Mouse (Mus musculus) neural tube, embryonic 14.5 days (tissue): ENCODE results near the gene Zbtb8os. TPM values are rescaled to one million over a fixed set of nuclear protein-coding genes. Genes with fewer than 3 reads are reported as not detected.
A peak's percentile ranks its signal among the peaks of the same experiment; 100 is the strongest.

ENCODE experiments used
- ATAC-seq: fragments of 200-750 bp; cut with Nextera tagmentation; 2 replicates; pipeline ENCODE4 v1.8.0; 2017; ENCODE audit warnings: low read depth, mild to moderate bottlenecking, moderate TSS enrichment, moderate library complexity
- H3K27ac ChIP-seq: fragments of 300-500 bp; sonication (generic); 2 replicates; pipeline ENCODE4 v1.5.1; 2014; ENCODE audit warnings: low read depth, mild to moderate bottlenecking, control low read depth, low read length, moderate library complexity, mixed read lengths
- H3K27me3 ChIP-seq: fragments of 300-500 bp; sonication (generic); 2 replicates; pipeline ENCODE4 v1.6.1; 2014; ENCODE audit warnings: low read length; ENCODE audit not compliant: control insufficient read depth, insufficient read depth
- H3K36me3 ChIP-seq: fragments of 300-500 bp; sonication (generic); 2 replicates; pipeline ENCODE4 v1.6.1; 2014; ENCODE audit warnings: low read length, mixed read lengths; ENCODE audit not compliant: control insufficient read depth, insufficient read depth
- H3K4me1 ChIP-seq: fragments of 300-500 bp; sonication (generic); 2 replicates; pipeline ENCODE4 v1.6.1; 2014; ENCODE audit warnings: low read length; ENCODE audit not compliant: control insufficient read depth, insufficient read depth
- H3K4me2 ChIP-seq: fragments of 300-500 bp; sonication (generic); 2 replicates; pipeline ENCODE4 v1.6.1; 2014; ENCODE audit warnings: mild to moderate bottlenecking, low read depth, low read length, control low read depth
- H3K4me3 ChIP-seq: fragments of 300-500 bp; sonication (generic); 2 replicates; pipeline ENCODE4 v1.5.1; 2014; ENCODE audit warnings: low read depth, low read length, control low read depth, mixed read lengths
- H3K9ac ChIP-seq: fragments of 300-500 bp; sonication (generic); replicated peaks from 2 replicates; pipeline ENCODE4 v1.6.1; 2014; ENCODE audit warnings: low read depth, mild to moderate bottlenecking, control low read depth, low read length, mixed read lengths
- H3K9me3 ChIP-seq: fragments of 300-500 bp; sonication (generic); 2 replicates; pipeline ENCODE4 v1.6.1; 2016; ENCODE audit warnings: low read length; ENCODE audit not compliant: control insufficient read depth
- WGBS: fragments of 180-500 bp; shearing (Covaris S2); extraction: QIAGEN DNeasy Blood & Tissue Kit; methylation state at CpG from one replicate; pipeline ENCODE4 v1.1.7; 2014; 5-methylcytosine and 5-hydroxymethylcytosine counted together
- polyA plus RNA-seq: library from polyadenylated mRNA; unstranded; fragments of >200 nt; fragmentation: Nextera tagmentation; extraction: Ambion mirVana; gene quantifications from 2 replicates; pipeline ENCODE4 v1.2.1, GENCODE M21; 2014

Gene Zbtb8os
- 19.5 and 21.7 TPM in 2 replicates for polyA plus RNA-seq

DNA sequence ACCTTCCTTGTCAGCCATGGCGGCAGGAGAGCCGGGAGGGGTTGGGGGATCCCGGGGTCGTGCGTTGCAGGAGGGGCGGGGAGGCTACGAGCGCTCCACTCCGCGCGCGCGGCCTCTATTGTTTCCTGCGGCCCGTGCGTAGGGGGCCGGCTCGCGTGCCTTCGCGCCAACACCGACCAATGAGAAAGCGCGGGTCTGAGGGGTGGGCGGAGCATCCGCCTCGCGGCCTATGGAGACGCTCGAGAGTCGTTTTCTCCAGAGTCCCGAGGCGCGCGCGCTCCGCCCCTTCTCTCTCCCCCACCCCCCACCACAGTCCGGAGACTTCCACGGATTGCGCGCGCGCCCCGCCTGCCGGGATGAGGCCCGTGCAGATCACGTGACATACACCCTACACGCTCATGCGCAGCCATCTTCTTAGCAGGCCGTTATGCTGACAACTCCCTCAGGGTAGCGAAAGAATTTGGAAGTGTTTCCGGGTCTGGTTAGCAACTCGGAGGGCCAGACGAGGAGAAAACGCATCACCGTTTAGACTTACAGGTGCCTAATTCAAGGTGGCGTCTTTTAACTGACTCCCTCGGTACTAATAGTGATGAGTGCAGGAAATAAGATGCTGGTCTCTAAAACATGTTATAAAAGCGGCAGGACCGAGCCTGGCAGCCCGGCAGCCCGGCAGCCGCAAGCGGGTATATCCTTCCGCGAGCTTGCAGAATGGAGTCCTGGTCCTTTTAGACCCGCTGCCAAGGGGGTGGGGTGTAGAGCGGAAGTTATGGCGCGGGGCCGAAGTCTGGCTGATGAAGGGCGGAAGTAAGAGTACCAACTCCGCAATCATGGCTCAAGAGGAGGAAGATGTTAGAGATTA is at the start of gene Zbtb8os, which contains the start of gene Rbbp4:
TSS of gene Zbtb8os (plus strand) at position 480 of the 859 bp plus-strand sequence.
TSS of gene Rbbp4 (minus strand) at position 155 of the 859 bp plus-strand sequence.
- peak; percentile 98 for ATAC-seq
- H3K9me3 ChIP-seq, result no peaks in the 10 kb centered on the region
- H3K4me3 ChIP-seq, result peak within 1 kb of the TSS; percentile 95
- H3K4me2 ChIP-seq, result peak within 1 kb of the TSS; percentile 86
- WGBS, result under 1% methylated on average over 65 of the region's 73 CpGs
- H3K4me1 ChIP-seq, result peaks cover 19% of the 10 kb centered on the region
- peak within 1 kb of the TSS; percentile 98 for H3K27ac ChIP-seq
- H3K27me3 ChIP-seq, result no peaks in the 10 kb centered on the region
- peak within 1 kb of the TSS; percentile 92 for H3K9ac ChIP-seq
- H3K36me3 ChIP-seq, result peaks cover 2% of the 10 kb centered on the region; the same call in 1 of the 2 replicates

DNA sequence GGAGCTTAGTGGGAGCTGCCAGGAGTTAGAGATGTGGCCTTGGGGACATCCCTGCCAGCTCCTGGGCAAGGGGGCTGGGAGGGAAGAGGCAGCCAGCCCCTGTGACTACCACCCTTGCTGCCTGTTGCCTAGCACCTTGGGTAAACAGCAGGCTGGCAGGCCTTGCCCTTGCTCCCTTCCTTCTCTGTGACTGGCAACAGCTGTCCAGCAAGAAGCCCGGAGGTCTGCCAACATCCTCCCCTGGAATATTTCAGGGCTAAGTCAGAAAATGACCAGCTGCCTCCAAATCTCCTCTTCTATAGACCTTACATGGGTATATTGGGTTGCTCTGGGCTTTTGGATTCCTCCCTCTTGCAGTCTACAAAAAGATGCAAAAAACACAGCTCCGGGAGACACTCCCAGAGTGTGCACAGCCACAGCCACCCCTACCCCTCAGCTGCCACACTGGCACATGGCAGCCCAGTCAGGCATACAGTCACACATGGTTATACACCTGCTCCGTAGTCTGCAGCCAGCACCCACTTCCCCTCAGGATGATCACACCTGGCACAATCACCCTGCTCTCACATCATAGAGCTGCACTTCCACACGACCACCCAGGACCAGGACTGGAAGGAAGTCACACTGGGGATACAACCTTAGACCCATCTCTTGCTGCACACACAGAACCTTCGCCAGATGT is 49.4 kb upstream of the Zbtb8os start:
- no peak overlapping the region for H3K9ac ChIP-seq
- H3K9me3 ChIP-seq, result no peaks in the 10 kb centered on the region
- ATAC-seq, result peak; percentile 24; the same call in 1 of the 2 replicates
- peaks cover 12% of the 10 kb centered on the region for H3K4me1 ChIP-seq
- no peaks in the 10 kb centered on the region for H3K36me3 ChIP-seq
- no peak overlapping the region for H3K4me3 ChIP-seq
- 67% methylated on average over 5 of the region's 5 CpGs for WGBS
- peak overlapping the region; percentile 84; the same call in 1 of the 2 replicates for H3K4me2 ChIP-seq
- 0 out of 2 replicates have a peak, but pooled peaks cover 2% of the 10 kb centered on the region for H3K27me3 ChIP-seq
- no peak overlapping the region for H3K27ac ChIP-seq

DNA sequence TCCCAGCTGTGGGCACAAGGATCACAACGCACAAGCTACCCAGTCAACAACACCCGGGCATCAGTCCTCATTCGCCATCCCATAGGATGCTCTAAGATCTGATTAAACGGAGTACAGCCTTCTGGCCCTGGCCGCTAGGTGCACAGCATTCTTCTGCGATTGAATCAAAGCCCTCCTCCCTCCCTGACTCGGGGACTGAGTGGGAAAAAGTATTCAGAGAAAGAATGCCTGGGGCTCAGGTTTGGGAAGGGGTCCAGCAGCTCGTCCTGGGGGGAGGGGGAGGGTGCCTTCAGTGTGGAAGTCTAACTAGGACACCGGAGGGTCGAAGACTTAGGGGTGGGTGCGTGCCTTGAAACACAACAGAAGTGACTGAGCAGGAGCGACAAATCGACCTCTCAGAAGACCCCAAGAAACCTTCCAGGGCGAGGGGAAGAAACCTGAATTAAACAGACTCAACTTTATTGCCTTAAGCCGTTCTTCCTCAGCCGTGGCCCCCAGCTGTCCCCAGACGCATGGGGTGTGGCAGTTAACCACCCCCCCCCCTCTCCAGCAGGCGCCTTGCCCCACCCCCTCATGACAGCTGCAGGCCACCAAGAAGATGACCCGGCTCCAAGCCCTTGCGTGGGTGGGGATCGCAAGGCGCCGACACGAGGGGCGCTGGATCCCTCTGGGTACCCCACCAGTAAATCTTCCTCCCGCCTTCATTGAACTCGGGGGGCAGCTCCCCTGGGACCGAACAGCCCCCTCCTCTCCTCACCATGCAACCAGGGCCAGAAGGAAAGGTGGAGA is 48.6 kb upstream of the Zbtb8os start:
- Histone ChIP-seq H3K27me3 (0 out of 2 replicates have a peak, but pooled peaks cover 2% of the 10 kb centered on the region), H3K9me3 (no peaks in the 10 kb centered on the region), H3K9ac (peak overlapping the region; percentile 63), H3K4me3 (peak overlapping the region; percentile 48), H3K4me1 (peaks cover 12% of the 10 kb centered on the region), H3K27ac (no peak overlapping the region), H3K36me3 (no peaks in the 10 kb centered on the region), H3K4me2 (peak overlapping the region; percentile 84)
- 0 out of 2 replicates have a peak, but pooled peaks have one; percentile 4 for ATAC-seq
- WGBS, result 3% methylated on average over 27 of the region's 28 CpGs

DNA sequence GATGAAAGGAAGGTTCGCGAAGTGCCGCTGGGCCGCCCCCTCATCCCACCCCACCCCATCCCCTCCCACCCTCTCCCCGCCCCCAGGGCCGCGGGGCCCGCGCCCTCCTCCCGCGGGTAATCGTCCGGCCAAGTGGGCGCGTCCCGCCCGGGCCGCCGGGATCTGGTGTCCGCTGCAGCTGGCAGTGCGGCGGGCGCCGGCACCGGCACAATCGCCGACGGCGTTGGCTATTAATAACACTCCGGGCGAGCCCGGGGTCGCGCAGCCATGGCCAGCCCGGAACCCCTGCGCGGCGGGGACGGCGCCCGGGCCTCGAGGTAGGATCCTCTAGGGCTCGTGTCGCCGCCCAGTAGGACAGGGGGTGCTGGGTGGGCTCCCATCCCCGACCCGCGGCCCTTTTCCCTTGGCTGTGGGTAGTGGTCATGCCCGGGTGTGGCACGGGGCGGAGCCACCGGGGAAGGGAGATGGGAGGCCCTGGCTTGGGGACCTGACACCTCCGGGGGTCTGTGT is 48.0 kb upstream of the Zbtb8os start, which contains the start of gene Sync:
TSS of gene Sync (plus strand) at position 146 of the 510 bp plus-strand sequence.
- WGBS, result under 1% methylated on average over 30 of the region's 53 CpGs
- peak within 1 kb of the TSS; percentile 48 for H3K4me3 ChIP-seq
- peak; percentile 41; the same call in 1 of the 2 replicates for ATAC-seq
- H3K27me3 ChIP-seq, result 0 out of 2 replicates have a peak, but pooled peaks cover 2% of the 10 kb centered on the region
- H3K27ac ChIP-seq, result no peak within 1 kb of the TSS
- peak within 1 kb of the TSS; percentile 84 for H3K4me2 ChIP-seq
- no peaks in the 10 kb centered on the region for H3K36me3 ChIP-seq
- H3K9ac ChIP-seq, result peak within 1 kb of the TSS; percentile 63
- H3K4me1 ChIP-seq, result peaks cover 12% of the 10 kb centered on the region
- H3K9me3 ChIP-seq, result no peaks in the 10 kb centered on the region

DNA sequence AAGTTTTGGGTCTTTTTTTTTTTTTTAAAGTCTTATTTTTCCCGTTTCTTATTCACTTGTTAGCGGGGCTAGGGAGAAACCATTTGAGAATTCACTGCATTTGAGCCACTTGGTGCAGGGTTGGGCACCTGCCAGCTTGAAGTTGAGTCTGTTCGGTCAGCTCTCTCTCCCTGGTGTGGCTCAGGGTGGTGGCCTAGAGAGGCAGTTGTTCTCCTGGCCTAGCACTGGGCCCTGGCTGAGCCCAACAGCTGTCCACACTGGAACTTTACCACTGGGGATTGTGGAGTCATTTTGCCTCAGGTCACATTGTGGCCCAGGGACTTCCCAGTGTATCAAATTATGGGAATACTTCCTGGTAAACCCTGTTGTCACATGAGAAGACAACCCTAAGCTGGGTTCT is 47.4 kb upstream of the Zbtb8os start:
- Histone ChIP-seq H3K27ac (no peak overlapping the region), H3K36me3 (no peaks in the 10 kb centered on the region), H3K4me3 (peak overlapping the region; percentile 48), H3K27me3 (0 out of 2 replicates have a peak, but pooled peaks cover 2% of the 10 kb centered on the region), H3K9me3 (no peaks in the 10 kb centered on the region), H3K9ac (peak overlapping the region; percentile 63; the same call in 1 of the 2 replicates), H3K4me1 (peaks cover 12% of the 10 kb centered on the region), H3K4me2 (peak overlapping the region; percentile 84)
- no peak for ATAC-seq
- WGBS, result 31% methylated on average over 3 of the region's 3 CpGs

DNA sequence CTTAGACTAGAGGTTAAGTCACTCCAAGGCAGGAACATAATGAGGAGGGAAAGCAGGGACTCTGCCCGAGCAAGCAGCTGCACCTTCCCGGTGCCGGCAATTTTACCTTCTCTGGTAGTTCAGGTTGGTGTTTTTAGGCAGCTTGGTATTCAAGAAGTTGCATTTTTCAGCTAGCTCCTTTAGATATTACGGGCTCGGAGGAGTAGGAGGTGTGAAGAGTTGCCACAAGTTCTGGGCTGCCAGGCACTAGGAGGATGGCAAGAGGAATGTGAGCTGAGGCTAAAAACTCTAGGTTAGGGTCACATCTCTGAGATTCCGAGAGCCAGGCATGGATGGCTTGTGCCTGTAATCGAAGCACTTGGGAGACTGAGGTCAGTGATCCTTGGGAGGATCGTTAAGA is 45.8 kb upstream of the Zbtb8os start:
- peaks cover 12% of the 10 kb centered on the region for H3K4me1 ChIP-seq
- no peak overlapping the region for H3K4me2 ChIP-seq
- H3K4me3 ChIP-seq, result no peak overlapping the region
- 94% methylated on average over 8 of the region's 8 CpGs for WGBS
- H3K27me3 ChIP-seq, result 0 out of 2 replicates have a peak, but pooled peaks cover 2% of the 10 kb centered on the region
- H3K27ac ChIP-seq, result no peak overlapping the region
- no peaks in the 10 kb centered on the region for H3K36me3 ChIP-seq
- H3K9ac ChIP-seq, result no peak overlapping the region
- H3K9me3 ChIP-seq, result no peaks in the 10 kb centered on the region
- ATAC-seq, result no peak

DNA sequence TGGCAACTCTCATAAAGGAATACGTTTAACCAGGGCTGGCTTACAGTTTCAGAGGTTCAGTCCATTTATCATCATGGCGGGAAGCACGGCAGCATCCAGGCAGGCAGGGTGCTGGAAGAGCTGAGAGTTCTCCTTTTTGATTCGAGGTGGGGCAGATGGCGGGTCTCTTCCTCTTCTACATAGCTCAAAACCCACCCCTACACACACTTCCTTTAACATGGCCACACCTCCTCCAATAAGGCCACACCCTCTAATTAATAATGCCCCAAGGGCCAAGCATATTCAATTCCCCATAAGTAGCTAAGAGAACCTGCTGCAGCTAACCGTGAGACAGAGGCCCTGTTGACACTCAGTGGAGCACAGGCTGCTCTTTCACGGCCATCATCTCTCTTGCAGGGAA is 42.7 kb upstream of the Zbtb8os start:
- H3K36me3 ChIP-seq, result no peaks in the 10 kb centered on the region
- H3K4me3 ChIP-seq, result no peak overlapping the region
- no peak overlapping the region for H3K4me2 ChIP-seq
- no peaks in the 10 kb centered on the region for H3K27me3 ChIP-seq
- H3K27ac ChIP-seq, result no peak overlapping the region
- H3K4me1 ChIP-seq, result no peaks in the 10 kb centered on the region
- H3K9me3 ChIP-seq, result no peaks in the 10 kb centered on the region
- no peak overlapping the region for H3K9ac ChIP-seq
- ATAC-seq, result no peak
- WGBS, result 63% methylated on average over 7 of the region's 7 CpGs

DNA sequence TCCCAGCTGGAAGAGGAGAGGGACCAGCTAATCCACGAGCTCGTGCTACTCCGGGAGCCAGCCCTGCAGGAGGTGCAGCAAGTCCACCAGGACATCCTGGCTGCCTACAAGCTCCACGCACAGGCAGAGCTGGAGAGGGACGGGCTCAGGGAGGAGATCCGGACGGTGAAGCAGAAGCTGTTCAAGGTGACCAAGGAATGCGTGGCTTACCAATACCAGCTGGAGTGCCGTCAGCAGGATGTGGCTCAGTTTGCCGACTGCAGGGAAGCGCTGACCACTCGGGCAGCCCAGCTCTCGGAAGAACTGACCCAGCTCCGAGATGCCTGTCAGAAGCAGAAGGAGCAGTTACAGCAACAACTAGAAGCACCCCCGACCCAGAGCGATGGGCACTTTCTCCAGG is 41.8 kb upstream of the Zbtb8os start:
- Histone ChIP-seq H3K9ac (no peak overlapping the region), H3K4me3 (no peak overlapping the region), H3K36me3 (no peaks in the 10 kb centered on the region), H3K27ac (no peak overlapping the region), H3K4me2 (no peak overlapping the region), H3K4me1 (no peaks in the 10 kb centered on the region), H3K27me3 (no peaks in the 10 kb centered on the region), H3K9me3 (no peaks in the 10 kb centered on the region)
- whole genome bisulfite sequencing, result 49% methylated on average over 16 of the region's 16 CpGs
- ATAC-seq, result no peak
